Mouse (Mus musculus) lung, embryonic 15.5 days (tissue): Measurements from ENCODE around the gene Sele. TPM values are rescaled to one million over a fixed set of nuclear protein-coding genes. Genes with fewer than 3 reads are reported as not detected.
"Not testable (repeated sequence)": the region's sequence is repeated elsewhere in the genome, so short reads cannot be mapped to it uniquely, and the experiment has no call there.

Experiments
- ATAC-seq: fragments of 200-750 bp; cut with Nextera tagmentation; 2 replicates; pipeline ENCODE4 v1.8.0; 2017; ENCODE audit warnings: moderate number of reproducible peaks, borderline replicate concordance; ENCODE audit not compliant: low FRiP score, low TSS enrichment; ENCODE audit errors: extremely low read depth
- H3K27ac ChIP-seq: fragments of 300-500 bp; sonication (generic); 2 replicates; pipeline ENCODE4 v1.5.1; 2015; ENCODE audit warnings: moderate library complexity, mild to moderate bottlenecking, inconsistent platforms
- H3K27me3 ChIP-seq: fragments of 300-500 bp; sonication (generic); 2 replicates; pipeline ENCODE4 v1.6.1; 2015; ENCODE audit warnings: inconsistent platforms
- H3K36me3 ChIP-seq: fragments of 300-500 bp; sonication (generic); 2 replicates; pipeline ENCODE4 v1.6.1; 2015; ENCODE audit warnings: inconsistent platforms
- H3K4me1 ChIP-seq: fragments of 300-500 bp; sonication (generic); 2 replicates; pipeline ENCODE4 v1.6.1; 2015; ENCODE audit warnings: inconsistent platforms
- H3K4me2 ChIP-seq: fragments of 300-500 bp; sonication (generic); 2 replicates; pipeline ENCODE4 v1.6.1; 2015; ENCODE audit warnings: inconsistent platforms, mild to moderate bottlenecking, moderate library complexity
- H3K4me3 ChIP-seq: fragments of 300-500 bp; sonication (generic); 2 replicates; pipeline ENCODE4 v1.5.1; 2015; ENCODE audit warnings: mild to moderate bottlenecking, inconsistent platforms
- H3K9ac ChIP-seq: fragments of 300-500 bp; sonication (generic); 2 replicates; pipeline ENCODE4 v1.6.1; 2015; ENCODE audit warnings: inconsistent platforms
- H3K9me3 ChIP-seq: fragments of 300-500 bp; sonication (generic); 2 replicates; pipeline ENCODE4 v1.6.1; 2016; ENCODE audit warnings: inconsistent platforms
- WGBS: fragments of 180-500 bp; shearing (Covaris S2); methylation state at CpG from one replicate; pipeline ENCODE4 v1.1.7; 2015; 5-methylcytosine and 5-hydroxymethylcytosine counted together
- polyA plus RNA-seq: library from polyadenylated mRNA; unstranded; fragments of >200 nt; fragmentation: Nextera tagmentation; extraction: Ambion mirVana; gene quantifications from 2 replicates; pipeline ENCODE4 v1.2.1, GENCODE M21; 2015

Gene Sele
- 0.07 TPM in 1 of 2 replicates, not detected in the other for polyA plus RNA-seq

- Histone ChIP-seq H3K9ac (no peak within 1 kb of the TSS), H3K27me3 (no peaks in the 10 kb centered on the region), H3K4me3 (no peak within 1 kb of the TSS), H3K27ac (no peak within 1 kb of the TSS), H3K36me3 (no peaks in the 10 kb centered on the region), H3K4me2 (no peak within 1 kb of the TSS), H3K9me3 (no peaks in the 10 kb centered on the region), H3K4me1 (no peaks in the 10 kb centered on the region)
- no peak for ATAC-seq
- 71% methylated on average over 5 of the region's 5 CpGs for WGBS
Observed at GRCm38 (mm10) chr1:164047934-164048333, at the start of gene Sele. Sele (plus strand) TSS chr1:164048234.

DNA sequence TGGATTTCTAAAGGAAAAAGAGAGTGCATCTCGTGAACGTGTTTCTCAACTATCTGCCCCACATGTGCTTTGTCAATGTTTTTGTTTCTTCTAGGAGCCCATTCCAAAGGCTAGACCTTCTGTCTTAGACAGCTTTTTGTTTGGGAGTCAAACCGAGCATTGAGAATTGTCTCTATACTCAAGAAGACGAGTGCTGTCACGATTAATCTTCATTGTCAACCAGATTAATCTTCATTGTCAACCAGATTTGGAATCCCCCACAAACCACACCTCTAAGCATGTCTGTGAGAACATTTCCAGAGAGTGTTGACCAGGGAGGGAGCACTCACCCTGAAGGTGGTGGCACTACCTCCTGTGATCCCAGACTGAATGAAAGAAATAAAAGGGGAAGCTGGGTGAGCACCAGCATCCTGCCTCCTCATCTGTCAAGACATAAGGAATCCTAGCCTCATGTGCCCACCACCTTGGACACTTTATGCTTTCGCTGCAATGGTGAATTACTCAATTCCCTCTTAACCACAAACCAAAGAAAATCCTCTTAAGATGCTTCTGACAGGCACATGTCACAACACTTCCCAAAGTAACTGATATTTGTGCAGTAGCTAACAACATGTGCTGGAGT, 46.1 kb upstream of the Sele start:
- 69% methylated on average over 6 of the region's 6 CpGs for WGBS
- Histone ChIP-seq H3K9ac (no peak overlapping the region), H3K27me3 (no peaks in the 10 kb centered on the region), H3K27ac (no peak overlapping the region), H3K4me2 (no peak overlapping the region), H3K36me3 (no peaks in the 10 kb centered on the region), H3K4me3 (no peak overlapping the region), H3K4me1 (no peaks in the 10 kb centered on the region), H3K9me3 (no peaks in the 10 kb centered on the region)
- no peak for ATAC-seq

GRCm38 (mm10) chr1:164004311-164004710, 43.7 kb upstream of the Sele start:
- Histone ChIP-seq H3K9ac (no peak overlapping the region), H3K4me1 (no peaks in the 10 kb centered on the region), H3K9me3 (no peaks in the 10 kb centered on the region), H3K36me3 (no peaks in the 10 kb centered on the region), H3K27ac (no peak overlapping the region), H3K27me3 (no peaks in the 10 kb centered on the region), H3K4me3 (no peak overlapping the region), H3K4me2 (no peak overlapping the region)
- no peak for ATAC-seq
- WGBS = 75% methylated on average over 3 of the region's 3 CpGs

- 41% methylated on average over 2 of the region's 2 CpGs for WGBS
- H3K4me1 ChIP-seq = no peaks in the 10 kb centered on the region
Observed at GRCm38 (mm10) chr1:164009235-164009634, 38.8 kb upstream of the Sele start.

DNA sequence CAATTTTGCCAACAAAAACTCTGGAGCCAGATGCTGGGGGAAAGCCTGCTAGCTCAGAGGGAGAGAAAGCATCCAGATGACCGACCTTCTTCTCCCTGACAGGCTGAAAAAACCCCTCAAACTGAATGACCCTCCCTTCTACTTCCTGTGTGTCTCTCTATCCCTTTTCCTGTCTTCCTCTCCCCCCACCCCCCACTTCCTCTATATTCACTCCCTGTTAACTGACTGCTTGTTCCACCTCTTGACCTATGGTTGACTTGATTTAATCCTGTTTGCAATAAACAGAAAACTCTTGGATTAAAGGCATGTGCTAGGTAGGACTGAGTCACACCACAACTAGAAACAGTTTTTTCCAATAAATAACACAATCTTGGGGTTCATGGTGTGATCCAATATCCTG, 33.4 kb upstream of the Sele start:
- Histone ChIP-seq H3K36me3 (no peaks in the 10 kb centered on the region), H3K27me3 (no peaks in the 10 kb centered on the region), H3K4me2 (no peak overlapping the region), H3K4me3 (no peak overlapping the region), H3K4me1 (no peaks in the 10 kb centered on the region), H3K9me3 (no peaks in the 10 kb centered on the region), H3K27ac (no peak overlapping the region), H3K9ac (no peak overlapping the region)
- 43% methylated on average over 1 of the region's 1 CpGs for WGBS
- ATAC-seq = no peak

More at GRCm38 (mm10) chr1:164009235-164009634, 38.8 kb upstream of the Sele start:
- no peaks in the 10 kb centered on the region for H3K27me3 ChIP-seq
- no peak overlapping the region for H3K4me2 ChIP-seq
- no peak overlapping the region for H3K27ac ChIP-seq
- H3K9me3 ChIP-seq = no peaks in the 10 kb centered on the region
- ATAC-seq = no peak
- no peak overlapping the region for H3K9ac ChIP-seq
- H3K36me3 ChIP-seq = no peaks in the 10 kb centered on the region
- no peak overlapping the region for H3K4me3 ChIP-seq

DNA sequence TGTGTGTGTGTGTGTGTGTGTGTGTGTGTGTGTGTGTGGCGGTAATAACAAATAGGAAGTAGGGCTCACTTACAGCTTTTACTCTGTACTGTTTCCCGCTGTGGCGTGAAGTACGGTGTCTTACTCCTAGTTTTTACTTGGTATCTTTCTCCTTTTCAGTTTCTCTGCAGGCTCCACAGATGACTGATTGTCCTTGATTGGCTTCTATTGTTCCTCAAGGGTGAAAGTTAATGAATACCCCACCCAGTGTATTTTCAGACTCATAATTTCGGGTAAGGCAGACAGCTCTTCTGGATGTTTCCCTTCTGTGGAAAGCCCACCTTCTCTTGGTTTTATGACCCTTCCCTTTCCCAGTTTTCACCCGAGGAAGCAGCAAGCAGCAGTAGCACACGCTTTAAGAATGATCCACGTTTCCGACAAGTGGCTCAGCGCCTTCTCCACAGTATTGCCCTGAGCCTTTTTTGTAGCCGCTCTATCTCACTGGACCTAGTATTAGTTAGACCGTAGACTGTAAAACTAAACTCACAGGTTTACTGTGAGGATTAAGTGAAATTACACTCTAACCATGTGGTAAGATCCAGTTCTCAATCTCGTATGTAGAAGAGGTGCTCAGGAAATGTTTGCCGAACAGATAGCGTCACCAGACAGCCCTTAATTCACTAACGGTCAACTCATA, 29.7 kb upstream of the Sele start:
- 79% methylated on average over 16 of the region's 16 CpGs for WGBS
- H3K4me1 ChIP-seq = no peaks in the 10 kb centered on the region
- no peak overlapping the region for H3K4me2 ChIP-seq
- no peaks in the 10 kb centered on the region for H3K27me3 ChIP-seq
- no peaks in the 10 kb centered on the region for H3K9me3 ChIP-seq
- no peaks in the 10 kb centered on the region for H3K36me3 ChIP-seq
- H3K4me3 ChIP-seq = no peak overlapping the region
- ATAC-seq = no peak
- H3K9ac ChIP-seq = no peak overlapping the region
- H3K27ac ChIP-seq = no peak overlapping the region

DNA sequence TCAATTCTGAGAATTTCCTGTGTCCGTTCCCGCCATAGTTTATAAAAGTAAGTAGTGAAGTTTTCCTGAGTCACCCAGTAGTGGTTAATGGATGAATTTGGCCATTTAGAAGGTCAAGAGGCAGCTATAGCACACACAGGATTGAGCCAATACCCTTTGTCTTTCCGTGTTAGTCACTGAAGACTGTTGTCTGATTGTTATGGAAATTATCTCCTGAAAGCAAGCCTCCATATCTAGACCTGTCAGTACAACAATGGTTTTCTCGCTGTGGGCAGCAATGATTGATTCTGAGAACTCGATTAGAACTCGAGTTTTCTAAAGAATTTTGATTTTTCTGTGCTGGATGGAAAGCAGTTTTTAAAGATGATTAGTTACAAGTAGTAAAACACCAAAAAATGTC, 28.2 kb upstream of the Sele start:
- WGBS = 57% methylated on average over 6 of the region's 6 CpGs
- no peak overlapping the region for H3K9ac ChIP-seq
- no peaks in the 10 kb centered on the region for H3K27me3 ChIP-seq
- no peak overlapping the region for H3K4me3 ChIP-seq
- ATAC-seq = no peak
- H3K4me2 ChIP-seq = no peak overlapping the region
- no peaks in the 10 kb centered on the region for H3K4me1 ChIP-seq
- no peak overlapping the region for H3K27ac ChIP-seq
- no peaks in the 10 kb centered on the region for H3K9me3 ChIP-seq
- H3K36me3 ChIP-seq = no peaks in the 10 kb centered on the region

DNA sequence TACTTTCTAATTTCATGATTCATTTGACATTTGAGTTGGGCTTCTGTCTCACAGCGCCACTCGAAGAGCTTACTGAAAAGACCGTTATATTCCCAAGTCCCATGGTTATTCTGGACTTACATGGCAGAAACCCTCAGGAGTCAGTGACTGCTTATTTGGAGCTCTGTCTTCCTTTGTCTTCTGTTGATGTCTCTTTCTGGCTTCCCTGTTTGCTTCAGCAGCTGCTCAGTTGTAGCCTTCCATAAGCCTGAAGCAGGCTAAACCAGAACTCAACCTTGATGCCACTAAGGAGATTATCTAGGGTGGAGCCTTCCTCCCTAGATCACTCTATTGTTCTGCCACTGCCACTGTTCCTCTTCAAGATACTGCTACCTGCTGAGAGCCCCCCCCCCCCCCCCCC, 27.3 kb upstream of the Sele start:
- H3K27me3 ChIP-seq, H3K4me2 ChIP-seq, H3K9me3 ChIP-seq, H3K36me3 ChIP-seq, H3K4me1 ChIP-seq, H3K9ac ChIP-seq, H3K4me3 ChIP-seq, H3K27ac ChIP-seq, ATAC-seq: not testable (repeated sequence)
- WGBS = 81% methylated on average over 3 of the region's 3 CpGs

GRCm38 (mm10) chr1:164022106-164022505, 25.9 kb upstream of the Sele start:
- not testable (repeated sequence) for H3K9ac ChIP-seq, H3K9me3 ChIP-seq, H3K36me3 ChIP-seq, H3K4me3 ChIP-seq, H3K27ac ChIP-seq, H3K27me3 ChIP-seq, H3K4me1 ChIP-seq, H3K4me2 ChIP-seq, ATAC-seq
- 71% methylated on average over 5 of the region's 5 CpGs for WGBS

DNA sequence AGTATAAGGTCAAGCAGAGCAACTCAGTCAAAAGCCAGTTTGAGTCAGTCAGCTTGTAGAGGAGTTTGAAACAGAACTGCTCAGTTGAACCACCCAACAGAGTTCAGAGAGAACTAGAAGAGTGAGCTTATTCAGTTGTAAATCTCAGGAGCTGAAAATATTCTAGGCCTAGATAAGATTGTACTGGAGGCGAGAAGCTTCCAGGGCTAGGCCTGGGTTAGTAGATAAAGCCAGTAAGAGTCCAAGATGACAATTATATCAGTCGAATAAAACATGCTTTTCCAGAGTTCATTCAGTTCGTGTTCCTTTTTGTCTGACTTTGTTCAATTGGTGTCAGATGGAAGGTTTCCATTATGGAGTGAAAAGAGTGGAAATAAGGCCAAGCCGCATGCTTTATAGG, 22.3 kb upstream of the Sele start:
- WGBS = 89% methylated on average over 4 of the region's 4 CpGs
- H3K4me2 ChIP-seq = no peak overlapping the region
- no peaks in the 10 kb centered on the region for H3K27me3 ChIP-seq
- H3K9ac ChIP-seq = no peak overlapping the region
- H3K4me1 ChIP-seq = no peaks in the 10 kb centered on the region
- no peak overlapping the region for H3K27ac ChIP-seq
- H3K36me3 ChIP-seq = no peaks in the 10 kb centered on the region
- no peak for ATAC-seq
- H3K4me3 ChIP-seq = no peak overlapping the region
- H3K9me3 ChIP-seq = no peaks in the 10 kb centered on the region

GRCm38 (mm10) chr1:164027416-164027815, 20.6 kb upstream of the Sele start:
- H3K9ac ChIP-seq = no peak overlapping the region
- no peak overlapping the region for H3K27ac ChIP-seq
- no peak overlapping the region for H3K4me2 ChIP-seq
- no peaks in the 10 kb centered on the region for H3K9me3 ChIP-seq
- H3K4me3 ChIP-seq = no peak overlapping the region
- H3K36me3 ChIP-seq = no peaks in the 10 kb centered on the region
- ATAC-seq = no peak
- H3K27me3 ChIP-seq = no peaks in the 10 kb centered on the region
- H3K4me1 ChIP-seq = no peaks in the 10 kb centered on the region
- 51% methylated on average over 5 of the region's 5 CpGs for WGBS

- Histone ChIP-seq H3K27me3 (no peaks in the 10 kb centered on the region), H3K9ac (no peak overlapping the region), H3K9me3 (no peaks in the 10 kb centered on the region), H3K4me3 (no peak overlapping the region), H3K4me1 (no peaks in the 10 kb centered on the region), H3K27ac (no peak overlapping the region), H3K36me3 (no peaks in the 10 kb centered on the region), H3K4me2 (no peak overlapping the region)
- 72% methylated on average over 10 of the region's 10 CpGs for WGBS
- no peak for ATAC-seq
Observed at GRCm38 (mm10) chr1:164040385-164041135, 7.5 kb upstream of the Sele start.
